Mouse (Mus musculus) liver, embryonic 11.5 days (tissue): Measurements from ENCODE around the gene Gm498. TPM values are rescaled to one million over a fixed set of nuclear protein-coding genes. Genes with fewer than 3 reads are reported as not detected.

Experiments used
- ATAC-seq: fragments of 200-750 bp; cut with Nextera tagmentation; replicated peaks from 2 replicates; pipeline ENCODE4 v1.8.0; 2017; ENCODE audit warnings: moderate number of reproducible peaks, mild to moderate bottlenecking, moderate TSS enrichment, moderate library complexity; ENCODE audit not compliant: low FRiP score
- DNase-seq: peaks from one replicate; pipeline ENCODE4 v3.0.0-alpha.2; 2017; ENCODE audit warnings: low spot score
- H3K27ac ChIP-seq: fragments of 300-500 bp; sonication (generic); 2 replicates; pipeline ENCODE4 v1.5.1; 2014; ENCODE audit warnings: mild to moderate bottlenecking, low read depth, low read length, control low read depth
- H3K27me3 ChIP-seq: fragments of 300-500 bp; sonication (generic); replicated peaks from 2 replicates; pipeline ENCODE4 v1.6.1; 2014; ENCODE audit warnings: low read length, mixed read lengths; ENCODE audit not compliant: control insufficient read depth, insufficient read depth
- H3K36me3 ChIP-seq: fragments of 300-500 bp; sonication (generic); 2 replicates; pipeline ENCODE4 v1.6.1; 2014; ENCODE audit warnings: mild to moderate bottlenecking, low read length, moderate library complexity, mixed read lengths; ENCODE audit not compliant: control insufficient read depth, insufficient read depth
- H3K4me1 ChIP-seq: fragments of 300-500 bp; sonication (generic); replicated peaks from 2 replicates; pipeline ENCODE4 v1.6.1; 2014; ENCODE audit warnings: low read length, mixed read lengths; ENCODE audit not compliant: control insufficient read depth, insufficient read depth
- H3K4me2 ChIP-seq: fragments of 300-500 bp; sonication (generic); 2 replicates; pipeline ENCODE4 v1.6.1; 2014; ENCODE audit warnings: mild to moderate bottlenecking, control low read depth, moderate library complexity
- H3K4me3 ChIP-seq: fragments of 300-500 bp; sonication (generic); 2 replicates; pipeline ENCODE4 v1.5.1; 2014; ENCODE audit warnings: low read depth, low read length, control low read depth
- H3K9ac ChIP-seq: fragments of 300-500 bp; sonication (generic); 2 replicates; pipeline ENCODE4 v1.6.1; 2014; ENCODE audit warnings: low read depth, low read length, control low read depth
- H3K9me3 ChIP-seq: fragments of 300-500 bp; sonication (generic); 2 replicates; pipeline ENCODE4 v1.6.1; 2016; ENCODE audit warnings: low read length, inconsistent platforms, mixed read lengths; ENCODE audit not compliant: control insufficient read depth
- WGBS: fragments of 180-500 bp; shearing (Covaris S2); extraction: QIAGEN DNeasy Blood & Tissue Kit; methylation state at CpG from one replicate; pipeline ENCODE4 v1.1.7; 2014; 5-methylcytosine and 5-hydroxymethylcytosine counted together
- polyA plus RNA-seq: library from polyadenylated mRNA; unstranded; fragments of >200 nt; fragmentation: Nextera tagmentation; extraction: Ambion mirVana; gene quantifications from 2 replicates; pipeline ENCODE4 v1.2.1, GENCODE M21; 2014

Gene Gm498
- polyA plus RNA-seq, 1 experiment from 2014 or later: not detected

DNA sequence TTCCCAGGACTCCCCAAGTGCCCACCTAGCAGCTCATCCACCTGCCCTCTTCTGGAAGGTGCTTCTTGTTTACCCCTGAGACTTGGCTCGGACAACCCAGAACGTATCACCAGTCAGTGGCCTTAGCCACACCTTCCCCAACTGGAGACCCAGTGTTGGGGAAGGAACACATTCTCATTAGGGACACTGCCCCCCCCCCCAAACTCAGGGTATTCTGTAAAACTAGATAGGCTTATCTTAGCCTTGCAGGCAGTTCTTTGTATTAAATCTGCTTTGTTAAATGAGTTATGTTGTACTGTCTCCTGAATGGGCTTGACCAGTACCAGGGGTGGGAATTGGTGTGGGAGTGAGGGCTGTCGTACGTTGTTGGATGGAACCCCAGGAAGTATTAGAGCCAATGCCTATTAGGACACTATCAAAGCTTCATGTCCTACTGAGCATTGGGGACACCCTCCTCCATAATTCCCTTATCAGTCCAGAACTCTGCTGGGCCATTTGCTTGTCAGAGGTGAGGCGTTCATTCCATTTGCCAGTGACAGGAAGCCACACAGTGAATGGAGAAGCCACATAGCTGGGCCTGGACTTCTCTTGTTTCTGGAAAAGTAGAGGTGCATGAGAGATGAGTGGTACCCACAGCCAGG, 18.4 kb upstream of the Gm498 start:
- H3K27ac ChIP-seq: no peak overlapping the region
- H3K4me1 ChIP-seq: no peaks in the 10 kb centered on the region; the same call in 1 of the 2 replicates
- DNase-seq (no peak), ATAC-seq (peak; percentile 80)
- no peak overlapping the region for H3K4me2 ChIP-seq
- H3K9ac ChIP-seq: no peak overlapping the region
- WGBS: 66% methylated on average over 5 of the region's 5 CpGs
- no peaks in the 10 kb centered on the region for H3K27me3 ChIP-seq
- H3K36me3 ChIP-seq: peaks cover 30% of the 10 kb centered on the region
- H3K4me3 ChIP-seq: no peak overlapping the region
- no peaks in the 10 kb centered on the region for H3K9me3 ChIP-seq

DNA sequence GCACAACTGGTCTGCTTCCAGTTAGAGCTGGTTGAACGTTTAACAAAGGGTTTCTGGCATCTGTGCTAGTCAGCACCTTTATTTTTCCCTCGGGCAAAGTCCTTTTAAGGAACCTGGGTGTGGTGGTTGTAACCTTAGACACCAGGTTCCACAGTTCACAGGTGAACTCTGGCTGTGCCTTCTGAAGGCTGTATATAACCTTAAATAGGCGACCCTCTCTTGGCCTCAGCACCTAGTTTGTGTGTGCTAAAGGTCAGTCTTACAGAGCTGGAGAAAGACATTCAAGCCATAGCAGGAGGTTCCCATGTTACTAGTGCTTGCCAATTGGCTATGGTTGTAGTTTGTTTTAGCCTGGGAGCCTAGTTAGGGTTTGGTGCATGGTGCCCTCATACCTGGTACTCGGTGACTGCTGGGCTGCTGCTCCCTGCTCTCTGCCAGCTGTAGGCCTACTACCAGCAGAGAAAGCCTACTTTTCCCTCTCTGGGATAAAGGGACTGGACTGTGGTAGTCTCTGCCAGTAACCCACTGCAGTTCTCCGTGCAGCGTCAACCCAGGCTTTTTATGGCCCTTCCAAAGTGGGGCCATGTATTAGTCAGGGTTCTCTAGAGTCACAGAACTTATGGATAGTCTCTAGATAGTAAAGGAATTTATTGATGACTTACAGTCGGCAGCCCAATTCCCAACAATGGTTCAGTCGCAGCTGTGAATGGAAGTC, 17.7 kb upstream of the Gm498 start:
- H3K27ac ChIP-seq: no peak overlapping the region
- peaks cover 23% of the 10 kb centered on the region for H3K36me3 ChIP-seq
- no peak for ATAC-seq
- no peak overlapping the region for H3K4me2 ChIP-seq
- DNase-seq: no peak
- 85% methylated on average over 6 of the region's 8 CpGs for WGBS
- H3K9ac ChIP-seq: no peak overlapping the region
- H3K27me3 ChIP-seq: no peaks in the 10 kb centered on the region
- H3K4me3 ChIP-seq: no peak overlapping the region
- H3K4me1 ChIP-seq: no peaks in the 10 kb centered on the region; the same call in 1 of the 2 replicates
- H3K9me3 ChIP-seq: no peaks in the 10 kb centered on the region

DNA sequence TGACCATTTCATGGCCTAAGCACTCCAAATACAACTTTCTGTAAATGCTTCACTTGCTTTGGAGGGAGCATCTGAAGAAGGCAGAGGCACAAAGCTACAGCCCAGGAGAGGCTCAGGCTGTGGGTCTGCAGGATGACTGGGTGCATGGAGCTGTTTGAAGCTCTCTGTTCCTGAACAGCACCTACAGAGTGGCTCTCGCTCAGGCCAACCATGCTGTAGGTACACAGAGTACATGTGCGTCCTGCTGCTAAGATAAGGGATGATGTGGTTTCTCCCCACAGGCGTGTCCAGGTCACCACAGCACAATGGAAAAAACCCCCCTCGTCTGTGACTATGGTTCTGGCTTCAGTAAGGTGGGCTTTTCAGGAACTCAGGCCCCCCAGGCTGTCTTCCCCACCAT, 2.2 kb downstream of the Gm498 start:
- H3K27me3 ChIP-seq: no peaks in the 10 kb centered on the region
- H3K9ac ChIP-seq: no peak overlapping the region
- ATAC-seq: no peak
- no peaks in the 10 kb centered on the region for H3K4me1 ChIP-seq
- no peaks in the 10 kb centered on the region for H3K9me3 ChIP-seq
- H3K27ac ChIP-seq: no peak overlapping the region
- DNase-seq: no peak
- no peak overlapping the region for H3K4me2 ChIP-seq
- no peaks in the 10 kb centered on the region for H3K36me3 ChIP-seq
- 58% methylated on average over 4 of the region's 4 CpGs for WGBS
- H3K4me3 ChIP-seq: no peak overlapping the region

DNA sequence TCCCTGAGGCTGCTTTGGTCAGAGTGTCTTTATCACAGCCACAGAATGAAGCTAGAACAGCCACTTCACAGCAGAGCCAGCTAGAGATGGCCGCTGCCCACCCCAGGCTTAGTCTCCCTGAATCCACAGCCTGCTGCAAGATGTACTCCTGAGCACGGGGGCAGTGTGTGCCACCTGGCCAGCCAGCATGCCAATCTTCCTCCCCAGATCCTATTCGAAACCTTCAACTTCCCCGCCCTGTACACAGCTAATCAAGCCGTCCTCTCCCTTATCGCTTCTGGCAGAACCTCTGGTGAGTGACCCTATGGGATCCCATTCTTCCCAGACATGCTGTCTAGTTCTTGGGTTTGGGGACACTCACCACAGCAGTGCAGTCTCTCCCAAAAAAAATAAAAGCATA, 17.1 kb downstream of the Gm498 start:
- Histone ChIP-seq H3K4me3 (no peak overlapping the region), H3K9ac (no peak overlapping the region), H3K9me3 (no peaks in the 10 kb centered on the region), H3K27ac (no peak overlapping the region), H3K4me2 (no peak overlapping the region), H3K36me3 (no peaks in the 10 kb centered on the region), H3K27me3 (no peaks in the 10 kb centered on the region), H3K4me1 (no peaks in the 10 kb centered on the region; the same call in 1 of the 2 replicates)
- ATAC-seq: peak; percentile 29; the same call in 1 of the 2 replicates
- DNase-seq: no peak
- WGBS: 48% methylated on average over 6 of the region's 6 CpGs

DNA sequence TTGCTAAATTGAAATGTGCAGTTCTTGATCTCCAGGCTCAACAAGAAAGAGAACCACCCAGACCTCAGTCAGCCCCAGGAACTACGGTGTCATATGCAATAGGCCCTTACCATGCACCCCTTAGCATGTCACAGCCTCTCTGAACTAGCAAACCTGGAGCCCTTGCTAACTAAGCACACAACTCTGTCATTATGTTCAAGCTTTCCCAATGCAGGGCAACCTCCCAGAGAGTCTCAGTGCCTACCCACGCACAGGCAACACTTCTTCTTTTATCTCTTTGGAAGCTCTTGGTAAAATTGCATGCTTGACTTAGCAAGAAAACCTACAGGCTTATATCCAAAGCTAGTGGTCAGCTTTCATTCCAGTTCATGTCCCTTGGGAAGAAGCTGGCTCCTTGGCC, 24.5 kb downstream of the Gm498 start:
- Histone ChIP-seq H3K9me3 (no peaks in the 10 kb centered on the region), H3K4me1 (no peaks in the 10 kb centered on the region), H3K4me3 (no peak overlapping the region), H3K9ac (no peak overlapping the region), H3K4me2 (no peak overlapping the region), H3K36me3 (no peaks in the 10 kb centered on the region), H3K27ac (no peak overlapping the region), H3K27me3 (peaks cover 2% of the 10 kb centered on the region; the same call in 1 of the 2 replicates)
- DNase-seq (no peak), ATAC-seq (no peak)
- WGBS: 84% methylated on average over 2 of the region's 2 CpGs

DNA sequence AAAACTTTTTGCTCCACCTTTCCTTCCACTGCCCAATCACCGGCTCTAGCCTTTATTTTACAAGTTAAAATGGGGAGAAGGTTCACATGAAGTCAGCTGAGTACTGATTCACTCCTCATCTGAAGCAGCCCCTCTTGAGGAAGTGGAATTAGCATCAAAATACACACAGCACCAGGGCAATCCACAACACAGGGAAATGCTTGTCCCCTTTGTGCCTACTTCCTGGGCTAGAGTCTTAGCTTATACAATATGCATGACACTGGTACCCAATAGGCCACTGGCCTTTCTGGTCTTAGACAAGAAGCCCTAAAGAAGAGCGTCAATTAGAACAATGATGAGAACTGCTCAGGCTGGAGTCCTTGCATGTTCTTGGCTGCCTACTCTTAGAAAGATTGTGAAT, 25.7 kb downstream of the Gm498 start:
- Histone ChIP-seq H3K4me3 (no peak overlapping the region), H3K4me1 (no peaks in the 10 kb centered on the region), H3K4me2 (no peak overlapping the region), H3K9me3 (no peaks in the 10 kb centered on the region), H3K27ac (no peak overlapping the region), H3K9ac (no peak overlapping the region), H3K36me3 (no peaks in the 10 kb centered on the region), H3K27me3 (peaks cover 2% of the 10 kb centered on the region; the same call in 1 of the 2 replicates)
- 61% methylated on average over 2 of the region's 2 CpGs for WGBS
- ATAC-seq: no peak
- no peak for DNase-seq

DNA sequence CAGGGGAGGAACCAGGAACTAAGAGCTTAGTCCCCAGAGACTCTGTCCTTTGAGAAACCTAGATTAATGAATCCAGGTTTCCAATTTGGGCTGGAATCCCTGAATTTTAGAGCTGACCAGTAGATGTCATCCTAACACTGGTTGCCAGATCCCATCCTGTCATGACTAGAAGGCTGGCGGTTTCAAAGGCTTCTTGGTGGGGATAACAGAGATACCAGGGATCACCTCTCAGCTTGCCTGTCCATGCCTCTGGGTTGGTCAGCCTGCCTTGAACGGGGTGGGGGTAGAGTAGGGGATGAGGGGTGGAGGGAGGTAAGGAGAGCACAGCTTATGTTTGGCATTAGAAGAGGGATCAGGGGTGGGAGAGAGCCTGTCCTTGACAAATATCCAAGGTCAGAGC, 34.0 kb downstream of the Gm498 start:
- DNase-seq (no peak), ATAC-seq (no peak)
- Histone ChIP-seq H3K9me3 (no peaks in the 10 kb centered on the region), H3K36me3 (no peaks in the 10 kb centered on the region), H3K4me1 (no peaks in the 10 kb centered on the region), H3K4me3 (no peak overlapping the region), H3K4me2 (no peak overlapping the region), H3K9ac (no peak overlapping the region), H3K27ac (no peak overlapping the region), H3K27me3 (no peaks in the 10 kb centered on the region)
- WGBS: 5% methylated on average over 2 of the region's 2 CpGs

DNA sequence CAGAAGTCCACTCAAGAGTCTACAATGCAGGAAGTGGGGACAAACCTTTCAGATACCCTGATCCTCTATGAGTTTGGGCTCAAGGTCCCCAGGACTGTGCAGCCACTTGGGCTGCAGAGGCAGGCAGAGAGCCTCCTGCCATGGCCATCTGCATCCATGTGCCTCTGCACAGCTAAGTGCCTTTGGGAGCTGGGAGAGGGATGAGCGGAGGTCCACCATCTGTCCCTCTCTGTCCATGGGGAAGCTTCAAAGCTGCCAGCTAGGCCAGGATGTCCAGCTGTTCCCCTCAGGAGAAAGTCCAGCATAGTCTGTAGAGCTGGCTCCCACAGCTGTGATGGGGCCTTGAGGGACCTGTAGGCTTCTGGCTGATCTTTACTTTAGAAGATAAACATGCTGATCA, 38.5 kb downstream of the Gm498 start:
- 71% methylated on average over 1 of the region's 1 CpGs for WGBS
- no peak overlapping the region for H3K4me3 ChIP-seq
- H3K9ac ChIP-seq: no peak overlapping the region
- no peak overlapping the region for H3K27ac ChIP-seq
- ATAC-seq (no peak), DNase-seq (no peak)
- H3K27me3 ChIP-seq: no peaks in the 10 kb centered on the region
- H3K4me2 ChIP-seq: no peak overlapping the region
- H3K4me1 ChIP-seq: no peaks in the 10 kb centered on the region
- no peaks in the 10 kb centered on the region for H3K36me3 ChIP-seq
- no peaks in the 10 kb centered on the region for H3K9me3 ChIP-seq

DNA sequence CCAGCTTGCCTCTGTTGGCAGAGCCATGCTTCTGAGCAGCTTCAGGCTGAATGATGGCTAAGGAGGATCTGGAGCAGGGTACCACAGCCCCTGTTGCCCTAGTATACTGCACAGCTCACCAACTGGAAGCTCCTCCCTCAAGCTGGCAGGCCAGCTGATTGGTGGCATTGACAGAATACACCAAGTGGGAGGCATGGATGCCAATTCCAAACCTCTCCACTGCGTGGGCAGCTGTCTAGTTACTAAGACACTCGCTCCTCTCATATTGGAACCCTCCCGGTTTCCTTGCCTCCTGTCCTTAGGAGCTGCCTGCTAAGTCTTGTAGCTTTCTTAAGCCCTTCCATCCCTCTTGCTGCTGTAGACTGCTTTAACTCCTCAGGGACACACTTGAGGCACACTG, 39.0 kb downstream of the Gm498 start:
- Histone ChIP-seq H3K4me3 (no peak overlapping the region), H3K9me3 (no peaks in the 10 kb centered on the region; the same call in 1 of the 2 replicates), H3K4me2 (no peak overlapping the region), H3K36me3 (no peaks in the 10 kb centered on the region), H3K4me1 (no peaks in the 10 kb centered on the region), H3K27me3 (no peaks in the 10 kb centered on the region), H3K9ac (no peak overlapping the region), H3K27ac (no peak overlapping the region)
- WGBS: 77% methylated on average over 3 of the region's 3 CpGs
- DNase-seq (no peak), ATAC-seq (no peak)
